Mouse (Mus musculus): ENCODE measurements around the gene Gm11983.

GRCm38 (mm10) chr11:6877740-6878139, 40.3 kb upstream of the Gm11983 start:
- TF ChIP-seq CTCF (IDR thresholded peaks at IDR 0.05; ENCODE audit: low read depth, low read length) (no peak), GATA1 (IDR thresholded peaks at IDR 0.05; ENCODE audit: borderline replicate concordance, low read length) (no peak), GATA2 (IDR thresholded peaks at IDR 0.05; ENCODE audit: borderline replicate concordance, low read depth, low read length) (no peak), TAL1 (conservative IDR thresholded peaks at IDR 0.05; ENCODE audit: low read depth, low read length) (no peak)

Measured in G1E (cell line).